17 mouse cellular contexts compared by ENCODE assay signal in genomic region chr4:147900452-147900851, GRCm38 (mm10). TPM values are rescaled to one million over a fixed set of nuclear protein-coding genes. Genes with fewer than 3 reads are reported as not detected.
A peak's percentile ranks its signal among the peaks of the same experiment; 100 is the strongest.
DNase-seq lines count a peak whose midpoint lies in the region; ATAC-seq lines count a peak whose summit lies in the region.
"Had no signal": no experiment of that assay in that cellular context is flagged by ENCODE, and none has a peak within 500 bp of the region (broad histone marks: within the 10 kb centered on the region; RNA-seq: fewer than 3 reads in every experiment).

No protein-coding gene starts in this region.

- peaks cover 73% of the 10 kb centered on the region for H3K36me3 ChIP-seq in heart, embryonic 10.5 days
- H3K36me3 ChIP-seq in liver, embryonic 13.5 days: peaks cover 65% of the 10 kb centered on the region
- H3K36me3 ChIP-seq in intestine, embryonic 16.5 days (ENCODE audit: control insufficient read depth, insufficient read depth, low read length): peaks cover 6% of the 10 kb centered on the region; the same call in 1 of the 2 replicates

- no peak overlapping the region for H3K4me3 ChIP-seq in heart, embryonic 10.5 days
- no peak overlapping the region for H3K4me3 ChIP-seq in liver, embryonic 13.5 days (replicated peaks)
- no peak overlapping the region for H3K4me3 ChIP-seq in intestine, embryonic 16.5 days (ENCODE audit: low read length)
- H3K4me3 ChIP-seq: forebrain, embryonic 13.5 days; hindbrain, embryonic 15.5 days; liver, embryonic 12.5 days; lung, embryonic 15.5 days; midbrain, embryonic 15.5 days; stomach, embryonic 15.5 days had no signal

- no peak overlapping the region for H3K27ac ChIP-seq in heart, embryonic 10.5 days
- 0 out of 2 replicates have a peak overlapping the region, but pooled peaks have one; percentile 1 for H3K27ac ChIP-seq in liver, embryonic 13.5 days
- peak overlapping the region; percentile 59 for H3K27ac ChIP-seq in intestine, embryonic 16.5 days (ENCODE audit: low read length)
- H3K27ac ChIP-seq: forebrain, embryonic 13.5 days; hindbrain, embryonic 15.5 days; liver, embryonic 12.5 days; lung, embryonic 15.5 days; macrophage; midbrain, embryonic 15.5 days; stomach, embryonic 15.5 days had no signal

- WGBS in heart, embryonic 10.5 days: 65% methylated on average over 7 of the region's 7 CpGs
- WGBS in liver, embryonic 13.5 days (ENCODE audit: insufficient replicate concordance): 82% methylated on average over 7 of the region's 7 CpGs
- WGBS in intestine, embryonic 16.5 days: 78% methylated on average over 7 of the region's 7 CpGs

- no peak for ATAC-seq in liver, embryonic 13.5 days (ENCODE audit: low read depth)
- peak; percentile 75 for ATAC-seq in intestine, embryonic 16.5 days
- ATAC-seq: forebrain, embryonic 13.5 days; liver, embryonic 12.5 days; midbrain, embryonic 15.5 days had no signal

- no peak overlapping the region for H3K4me2 ChIP-seq in liver, embryonic 13.5 days
- H3K4me2 ChIP-seq in intestine, embryonic 16.5 days (ENCODE audit: low read depth, low read length): no peak overlapping the region
- H3K4me2 ChIP-seq: forebrain, embryonic 13.5 days; hindbrain, embryonic 15.5 days; liver, embryonic 12.5 days; lung, embryonic 15.5 days; midbrain, embryonic 15.5 days; stomach, embryonic 15.5 days had no signal

- no peak overlapping the region for H3K9ac ChIP-seq in liver, embryonic 13.5 days
- no peak overlapping the region for H3K9ac ChIP-seq in intestine, embryonic 16.5 days (ENCODE audit: low read depth, low read length)
- H3K9ac ChIP-seq: forebrain, embryonic 13.5 days; hindbrain, embryonic 15.5 days; liver, embryonic 12.5 days; lung, embryonic 15.5 days; midbrain, embryonic 15.5 days; stomach, embryonic 15.5 days had no signal

- H3K4me1 ChIP-seq in heart, embryonic 10.5 days: peaks cover 57% of the 10 kb centered on the region
- peaks cover 28% of the 10 kb centered on the region for H3K4me1 ChIP-seq in liver, embryonic 13.5 days (replicated peaks)
- H3K4me1 ChIP-seq in intestine, embryonic 16.5 days (ENCODE audit: control insufficient read depth, insufficient read depth, low read length): peaks cover 16% of the 10 kb centered on the region

- H3K27me3 ChIP-seq in heart, embryonic 10.5 days (ENCODE audit: insufficient read depth, poor library complexity, severe bottlenecking): no peaks in the 10 kb centered on the region
- H3K27me3 ChIP-seq in liver, embryonic 13.5 days: no peaks in the 10 kb centered on the region
- no peaks in the 10 kb centered on the region for H3K27me3 ChIP-seq in intestine, embryonic 16.5 days (replicated peaks; ENCODE audit: control insufficient read depth, insufficient read depth, low read length)
- H3K27me3 ChIP-seq: CH12.LX; forebrain, embryonic 13.5 days; hindbrain, embryonic 15.5 days; liver, embryonic 12.5 days; lung, embryonic 15.5 days; midbrain, embryonic 15.5 days; stomach, embryonic 15.5 days had no signal

- peak; percentile 96 for DNase-seq in heart, adult 11 months
- no peak for DNase-seq in heart, embryonic 10.5 days (ENCODE audit: low spot score)
- no peak for DNase-seq in liver, embryonic 13.5 days
- no peak for DNase-seq in liver
- DNase-seq in spleen, adult 18-20 months: no peak
- no peak for DNase-seq in neural tube, embryonic 10.5 days (ENCODE audit: extremely low spot score, low spot score)
- DNase-seq: cerebellum, postnatal 25 days; left cerebral cortex, postnatal 4 days had no signal

- no peaks in the 10 kb centered on the region for H3K9me3 ChIP-seq in heart, embryonic 10.5 days
- no peaks in the 10 kb centered on the region for H3K9me3 ChIP-seq in liver, embryonic 13.5 days (replicated peaks)
- H3K9me3 ChIP-seq in intestine, embryonic 16.5 days (ENCODE audit: control insufficient read depth, low read length): no peaks in the 10 kb centered on the region
- H3K9me3 ChIP-seq: forebrain, embryonic 13.5 days; hindbrain, embryonic 15.5 days; liver, embryonic 12.5 days; lung, embryonic 15.5 days; midbrain, embryonic 15.5 days; stomach, embryonic 15.5 days had no signal

RNA-seq across cellular contexts. Expression of gene Mfn2, which starts 4.1 kb away (rescaled TPM):
- 65.7 and 126 TPM in 2 replicates for polyA plus RNA-seq in heart, embryonic 10.5 days (2016; fragmentation: Nextera tagmentation; extraction: Ambion mirVana)
- polyA plus RNA-seq in liver, embryonic 13.5 days (2015; fragmentation: Nextera tagmentation; extraction: Ambion mirVana): 17.7 and 21.0 TPM in 2 replicates
- 50.8 and 59.7 TPM in 2 replicates for polyA plus RNA-seq in intestine, embryonic 16.5 days (2015; fragmentation: Nextera tagmentation; extraction: Ambion mirVana)

RNA-seq across cellular contexts. Expression of gene Fv1, which starts 31.7 kb away (rescaled TPM):
- polyA plus RNA-seq in heart, embryonic 10.5 days (2016; fragmentation: Nextera tagmentation; extraction: Ambion mirVana): 8.7 and 8.8 TPM in 2 replicates
- 2.5 and 3.5 TPM in 2 replicates for polyA plus RNA-seq in liver, embryonic 13.5 days (2015; fragmentation: Nextera tagmentation; extraction: Ambion mirVana)
- 7.4 and 7.6 TPM in 2 replicates for polyA plus RNA-seq in intestine, embryonic 16.5 days (2015; fragmentation: Nextera tagmentation; extraction: Ambion mirVana)

RNA-seq across cellular contexts. Expression of gene Miip, which starts 31.8 kb away (rescaled TPM):
- 36.1 and 49.7 TPM in 2 replicates for polyA plus RNA-seq in heart, embryonic 10.5 days (2016; fragmentation: Nextera tagmentation; extraction: Ambion mirVana)
- 25.7 and 29.1 TPM in 2 replicates for polyA plus RNA-seq in liver, embryonic 13.5 days (2015; fragmentation: Nextera tagmentation; extraction: Ambion mirVana)
- 33.5 and 38.1 TPM in 2 replicates for polyA plus RNA-seq in intestine, embryonic 16.5 days (2015; fragmentation: Nextera tagmentation; extraction: Ambion mirVana)

RNA-seq across cellular contexts. Expression of gene Plod1, which starts 36.1 kb away (rescaled TPM):
- 40.8 and 44.9 TPM in 2 replicates for polyA plus RNA-seq in heart, embryonic 10.5 days (2016; fragmentation: Nextera tagmentation; extraction: Ambion mirVana)
- polyA plus RNA-seq in liver, embryonic 13.5 days (2015; fragmentation: Nextera tagmentation; extraction: Ambion mirVana): 24.9 and 28.3 TPM in 2 replicates
- polyA plus RNA-seq in intestine, embryonic 16.5 days (2015; fragmentation: Nextera tagmentation; extraction: Ambion mirVana): 39.0 and 42.7 TPM in 2 replicates

RNA-seq across cellular contexts. Expression of gene 2510039O18Rik, which starts 40.2 kb away (rescaled TPM):
- polyA plus RNA-seq in heart, embryonic 10.5 days (2016; fragmentation: Nextera tagmentation; extraction: Ambion mirVana): 13.6 and 18.5 TPM in 2 replicates
- 6.8 and 7.1 TPM in 2 replicates for polyA plus RNA-seq in liver, embryonic 13.5 days (2015; fragmentation: Nextera tagmentation; extraction: Ambion mirVana)
- 4.5 and 11.3 TPM in 2 replicates for polyA plus RNA-seq in intestine, embryonic 16.5 days (2015; fragmentation: Nextera tagmentation; extraction: Ambion mirVana)
